Mouse (Mus musculus): Measurements from ENCODE around the gene Fancc. TPM values are rescaled to one million over a fixed set of nuclear protein-coding genes. Genes with fewer than 3 reads are reported as not detected.

Gene Fancc
- total RNA-seq, 2 experiments from 2014 or later: 3.5 to 6.7 TPM

GRCm38 (mm10) chr13:63252295-63253010, 244.6 kb downstream of the Fancc start:
- DNase-seq: no peak
- intact Hi-C loops (cut with DNase I): loop anchor here (5.0 kb wide), 1 partner anchor 40 kb away; no protein-coding TSS in a partner anchor

DNA sequence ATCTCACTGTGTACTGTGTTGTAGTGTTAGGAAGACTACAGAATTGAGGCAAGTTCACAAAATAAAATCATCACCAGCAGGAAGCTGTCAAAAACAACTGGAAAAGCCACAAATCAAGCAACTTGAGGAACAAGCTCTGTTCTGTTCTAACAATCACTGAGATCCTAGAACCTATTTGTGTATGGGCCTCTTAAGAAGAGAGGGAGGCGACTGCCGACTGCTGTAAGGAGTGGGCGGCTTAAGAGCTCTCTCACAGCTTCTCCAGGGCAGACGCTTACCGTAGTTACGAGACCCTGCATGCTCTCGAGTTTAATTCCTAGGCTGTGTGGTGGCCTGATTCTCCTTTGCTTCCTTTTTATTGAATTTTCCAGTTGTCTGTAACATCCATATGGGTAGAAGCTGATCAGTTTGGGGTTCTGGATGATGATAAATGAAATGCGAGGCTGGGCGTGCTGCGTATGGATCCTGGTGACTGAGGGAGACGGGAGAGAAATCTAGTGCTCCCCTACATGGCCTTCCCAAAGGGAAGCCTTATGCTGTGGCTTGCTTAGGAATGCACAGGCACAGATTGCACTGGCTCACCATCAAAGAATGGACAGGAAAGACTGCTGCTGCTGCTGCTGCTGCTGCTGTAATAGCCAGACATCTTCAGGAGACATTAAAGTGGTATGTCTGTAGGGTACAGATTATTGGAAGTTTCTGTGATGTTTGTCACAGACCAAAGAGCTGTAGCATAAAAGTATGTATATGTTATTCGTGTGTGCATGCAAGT, 245.8 kb downstream of the Fancc start:
- DNase-seq: no peak
- intact Hi-C loops (cut with DNase I): loop anchor here (5.0 kb wide), 1 partner anchor 41 kb away; no protein-coding TSS in a partner anchor

- intact Hi-C loops (cut with DNase I): loop anchor here (5.0 kb wide), 1 partner anchor 42 kb away; no protein-coding TSS in a partner anchor
- no peak for DNase-seq
These were observed 246.6 kb downstream of the Fancc start for GRCm38 (mm10) chr13:63250441-63250980.

- intact Hi-C loops (cut with DNase I): loop anchor here (5.0 to 10.0 kb wide), 2 partner anchors 42 to 315 kb away; no protein-coding TSS in a partner anchor
- peak in 1 of 2 experiments; percentile 59 for DNase-seq
These were observed 247.2 kb downstream of the Fancc start for GRCm38 (mm10) chr13:63249741-63250431.

DNA sequence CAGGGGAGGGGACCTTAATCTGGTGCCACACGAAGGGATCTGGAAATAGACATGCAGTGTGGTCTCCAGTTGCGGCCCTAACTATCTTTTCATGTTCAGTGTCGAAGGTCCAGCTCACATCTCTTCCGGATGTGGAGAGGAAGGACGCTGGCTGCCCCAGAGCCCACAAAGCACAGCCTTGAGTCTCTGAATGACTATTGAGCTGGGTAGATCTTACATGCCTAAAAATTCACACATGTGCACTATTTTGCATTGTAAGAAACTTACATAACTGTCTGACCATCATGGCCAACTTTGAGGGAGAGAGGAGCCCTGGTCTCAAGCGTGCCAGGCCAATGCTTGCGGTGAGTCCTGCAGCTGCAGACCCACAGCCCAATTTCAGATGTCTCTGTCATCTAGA, 247.9 kb downstream of the Fancc start:
- DNase-seq: no peak
- intact Hi-C loops (cut with DNase I): loop anchor here (10.0 kb wide), 1 partner anchor 316 kb away; no protein-coding TSS in a partner anchor

GRCm38 (mm10) chr13:63248318-63248717, 248.8 kb downstream of the Fancc start:
- intact Hi-C loops (cut with DNase I): loop anchor here (10.0 kb wide), 1 partner anchor 316 kb away; no protein-coding TSS in a partner anchor
- no peak for DNase-seq

GRCm38 (mm10) chr13:63247631-63248030, 249.4 kb downstream of the Fancc start:
- intact Hi-C loops (cut with DNase I): loop anchor here (10.0 kb wide), 1 partner anchor 317 kb away; no protein-coding TSS in a partner anchor
- no peak for DNase-seq

DNA sequence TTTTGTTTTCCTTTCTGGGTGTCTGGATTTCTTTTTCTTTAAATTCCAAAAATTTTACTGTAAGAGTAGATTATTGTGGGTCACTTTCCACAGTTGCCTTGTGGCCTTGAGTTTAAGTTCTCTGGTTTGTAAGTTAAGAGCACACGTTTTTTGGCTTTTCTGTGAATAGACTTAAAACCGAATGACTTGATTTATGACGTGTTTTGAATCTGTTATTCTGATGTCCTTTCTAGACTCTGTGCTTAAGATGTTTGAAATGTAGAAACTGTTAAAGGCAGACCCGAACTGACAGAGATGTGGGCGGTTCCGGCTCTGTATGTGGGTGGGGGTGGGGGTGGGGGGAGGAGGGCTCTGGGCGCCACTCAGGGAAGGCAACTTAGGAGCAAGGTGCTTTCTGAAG, 250.0 kb downstream of the Fancc start:
- intact Hi-C loops (cut with DNase I): loop anchor here (10.0 kb wide), 1 partner anchor 318 kb away; no protein-coding TSS in a partner anchor
- no peak for DNase-seq

DNA sequence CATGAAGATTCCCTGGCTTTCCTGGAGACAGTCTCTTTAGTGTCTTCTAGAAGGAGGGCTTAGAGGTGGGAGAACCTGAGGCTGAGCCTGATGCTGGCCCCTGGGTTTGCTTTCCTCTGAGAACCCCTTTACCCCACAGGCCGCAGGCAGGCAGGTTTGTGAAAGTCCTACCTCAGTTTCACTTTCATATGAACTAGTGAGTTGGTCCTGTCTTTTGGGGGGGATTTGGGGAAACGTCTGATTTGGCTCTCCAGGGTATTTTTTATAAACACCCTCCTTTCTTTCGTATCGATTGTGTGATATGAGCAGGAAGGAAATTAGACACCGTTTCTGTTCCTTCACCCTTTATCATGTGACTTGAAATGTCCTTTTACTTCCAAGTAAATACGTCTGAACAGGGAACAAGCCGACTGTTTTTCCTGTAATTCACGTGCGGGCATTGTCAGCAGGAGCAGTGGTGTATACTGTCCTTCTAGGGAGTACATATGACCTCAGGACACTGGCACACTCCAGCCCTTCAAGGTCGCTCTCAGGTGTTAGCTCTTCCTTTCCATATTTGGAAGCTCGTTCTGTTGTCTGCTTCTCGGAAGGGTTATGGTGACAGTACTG, 250.6 kb downstream of the Fancc start:
- intact Hi-C loops (cut with DNase I): loop anchor here (10.0 kb wide), 1 partner anchor 318 kb away; no protein-coding TSS in a partner anchor
- no peak for DNase-seq

GRCm38 (mm10) chr13:63245812-63246211, 251.3 kb downstream of the Fancc start:
- no peak for DNase-seq
- intact Hi-C loops (cut with DNase I): loop anchor here (10.0 kb wide), 1 partner anchor 319 kb away; no protein-coding TSS in a partner anchor

DNA sequence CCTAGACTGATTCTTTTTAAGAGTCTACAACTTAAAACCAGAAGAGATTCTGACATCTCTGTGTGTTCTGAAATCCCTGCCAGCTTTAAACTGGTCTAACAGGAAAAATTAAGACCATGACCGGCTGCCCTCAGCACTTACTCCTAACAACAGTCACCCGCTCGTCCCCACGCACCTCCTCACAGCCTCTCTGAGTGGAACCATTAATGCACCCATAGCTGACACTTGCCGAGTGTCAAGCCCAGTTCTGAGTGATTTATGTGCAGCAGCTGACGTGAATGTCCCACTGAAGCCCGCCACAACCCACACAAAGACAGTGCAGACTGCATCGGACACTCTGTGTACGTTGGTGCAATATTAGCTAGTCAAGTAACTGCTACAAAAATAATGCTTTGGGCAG, 251.9 kb downstream of the Fancc start:
- DNase-seq: no peak
- intact Hi-C loops (cut with DNase I): loop anchor here (10.0 kb wide), 1 partner anchor 320 kb away; no protein-coding TSS in a partner anchor

- intact Hi-C loops (cut with DNase I): loop anchor here (5.0 to 10.0 kb wide), 3 partner anchors 132 to 320 kb away; no protein-coding TSS in a partner anchor
- no peak for DNase-seq
These were observed 252.7 kb downstream of the Fancc start for GRCm38 (mm10) chr13:63244425-63244824.

GRCm38 (mm10) chr13:63243586-63243985, 253.5 kb downstream of the Fancc start:
- intact Hi-C loops (cut with DNase I): loop anchor here (2.0 to 10.0 kb wide), 4 partner anchors 31 to 321 kb away; no protein-coding TSS in a partner anchor
- DNase-seq: peak in 1 of 2 experiments; percentile 49

- intact Hi-C loops (cut with DNase I): loop anchor here (2.0 to 10.0 kb wide), 4 partner anchors 32 to 322 kb away; no protein-coding TSS in a partner anchor
These were observed 254.5 kb downstream of the Fancc start for GRCm38 (mm10) chr13:63242401-63243192.

GRCm38 (mm10) chr13:63241665-63242064, 255.4 kb downstream of the Fancc start:
- DNase-seq: peak in 1 of 2 experiments; percentile 30
- intact Hi-C loops (cut with DNase I): loop anchor here (2.0 to 10.0 kb wide), 5 partner anchors 33 to 323 kb away; no protein-coding TSS in a partner anchor

More at GRCm38 (mm10) chr13:63242401-63243192, 254.5 kb downstream of the Fancc start:
- DNase-seq: peak in 1 of 2 experiments; percentile 64

DNA sequence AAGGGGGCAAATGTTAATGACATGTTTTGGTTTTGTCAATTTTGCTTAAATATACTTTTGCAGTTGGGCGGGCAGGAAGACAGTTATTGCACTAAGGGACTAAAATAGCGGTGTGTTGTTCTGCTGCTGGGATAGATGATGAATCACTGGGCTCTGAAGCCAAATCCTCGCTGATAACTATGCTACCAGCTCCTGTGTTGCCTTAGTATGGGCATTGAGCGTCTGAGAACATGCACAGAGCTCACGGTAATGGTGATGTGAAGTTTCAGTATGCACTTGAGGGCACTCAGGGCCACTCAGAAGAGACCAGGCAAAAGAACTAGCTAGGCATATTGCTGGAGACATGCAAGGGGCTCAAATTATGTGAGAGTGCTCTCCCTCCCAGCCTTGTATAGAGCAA, 256.2 kb downstream of the Fancc start:
- DNase-seq: peak in 1 of 2 experiments; percentile 50
- intact Hi-C loops (cut with DNase I): loop anchor here (2.0 to 10.0 kb wide), 4 partner anchors 90 to 324 kb away; no protein-coding TSS in a partner anchor

GRCm38 (mm10) chr13:63239877-63240671, 257.0 kb downstream of the Fancc start:
- peak; percentile 87 to 88 for DNase-seq
- intact Hi-C loops (cut with DNase I): loop anchor here (2.0 to 10.0 kb wide), 5 partner anchors 91 to 325 kb away; no protein-coding TSS in a partner anchor
